ENCODE assay signal across 8 mouse cellular contexts in genomic region chr3:38483551-38483950, GRCm38 (mm10). TPM values are rescaled to one million over a fixed set of nuclear protein-coding genes. Genes with fewer than 3 reads are reported as not detected.
DNase-seq lines count a peak whose midpoint lies in the region; ATAC-seq and TF ChIP-seq lines count a peak whose summit lies in the region.

No protein-coding gene starts in this region.

- WGBS in intestine, embryonic 15.5 days = 15% methylated on average over 10 of the region's 10 CpGs
- 46% methylated on average over 10 of the region's 10 CpGs for WGBS in midbrain, embryonic 10.5 days

- TF ChIP-seq POLR2A in embryonic fibroblast, embryonic 13.5 days (IDR thresholded peaks at IDR 0.05; ENCODE audit: low read depth, low read length) = no peak

- TF ChIP-seq CTCF in embryonic fibroblast, embryonic 13.5 days (IDR thresholded peaks at IDR 0.05; ENCODE audit: borderline replicate concordance, insufficient read depth, low read length) = no peak

- peak overlapping the region; percentile 96 for H3K9ac ChIP-seq in intestine, embryonic 15.5 days

- peak overlapping the region; percentile 79 for H3K27ac ChIP-seq in embryonic fibroblast, embryonic 13.5 days (ENCODE audit: insufficient read depth, low read length)
- no peak overlapping the region for H3K27ac ChIP-seq in intestine, embryonic 15.5 days
- H3K27ac ChIP-seq in midbrain, embryonic 10.5 days (replicated peaks) = peak overlapping the region; percentile 98

- no peaks in the 10 kb centered on the region for H3K9me3 ChIP-seq in intestine, embryonic 15.5 days
- H3K9me3 ChIP-seq in midbrain, embryonic 10.5 days (replicated peaks) = no peaks in the 10 kb centered on the region

- intact Hi-C loops in heart, postnatal 25 days (cut with DNase I) = loop anchor here (2.0 to 5.0 kb wide), 3 partner anchors 116 to 227 kb away; no protein-coding TSS in a partner anchor

- DNase-seq in heart, adult 8-10 months (ENCODE audit: low spot score) = peak; percentile 11
- DNase-seq in heart, postnatal 25 days (ENCODE audit: low spot score) = no peak
- DNase-seq in MN1 (ENCODE audit: low spot score) = peak; percentile 39
- DNase-seq in midbrain, embryonic 10.5 days (ENCODE audit: low spot score) = no peak
- peak; percentile 53 for DNase-seq in thymus, postnatal 0 days (ENCODE audit: low spot score)
- no peak for DNase-seq in gastrocnemius, adult 18-20 months (ENCODE audit: low spot score)

- peak overlapping the region; percentile 89 for H3K4me3 ChIP-seq in embryonic fibroblast, embryonic 13.5 days (ENCODE audit: insufficient read depth, low read length)
- H3K4me3 ChIP-seq in intestine, embryonic 15.5 days (replicated peaks) = peak overlapping the region; percentile 84
- peak overlapping the region; percentile 93 for H3K4me3 ChIP-seq in midbrain, embryonic 10.5 days

- H3K36me3 ChIP-seq in intestine, embryonic 15.5 days = no peaks in the 10 kb centered on the region
- peaks cover 38% of the 10 kb centered on the region for H3K36me3 ChIP-seq in midbrain, embryonic 10.5 days

- ATAC-seq in intestine, embryonic 15.5 days = no peak

- peak overlapping the region; percentile 73 for H3K4me2 ChIP-seq in intestine, embryonic 15.5 days (replicated peaks)

- H3K27me3 ChIP-seq in intestine, embryonic 15.5 days (replicated peaks) = no peaks in the 10 kb centered on the region
- H3K27me3 ChIP-seq in midbrain, embryonic 10.5 days (ENCODE audit: low read depth, poor library complexity, severe bottlenecking) = no peaks in the 10 kb centered on the region

- H3K4me1 ChIP-seq in embryonic fibroblast, embryonic 13.5 days (ENCODE audit: control insufficient read depth, insufficient read depth, low read length) = peaks cover 4% of the 10 kb centered on the region; the same call in 1 of the 2 replicates
- peaks cover 16% of the 10 kb centered on the region for H3K4me1 ChIP-seq in intestine, embryonic 15.5 days (replicated peaks)
- peaks cover 50% of the 10 kb centered on the region for H3K4me1 ChIP-seq in midbrain, embryonic 10.5 days

RNA-seq across cellular contexts. Expression of gene Ankrd50, which starts 1.1 kb away (rescaled TPM):
- 10 to 100 TPM; 28.8 to 54.0 (median 41.4) TPM for total RNA-seq in heart, adult 8-10 months (2022)
- 10 to 100 TPM; 38.7 to 43.6 TPM for total RNA-seq in heart, postnatal 25 days (2021)
- 95.1 and 118 TPM in 2 replicates for polyA plus RNA-seq in embryonic fibroblast, embryonic 13.5 days (2011; ENCODE audit: insufficient read length, low read depth, missing spikeins)
- 13.3 and 15.2 TPM in 2 replicates for polyA plus RNA-seq in intestine, embryonic 15.5 days (2015; fragmentation: Nextera tagmentation; extraction: Ambion mirVana)
- 19.8 and 26.1 TPM in 2 replicates for polyA plus RNA-seq in midbrain, embryonic 10.5 days (2016; fragmentation: Nextera tagmentation; extraction: Ambion mirVana)
- polyA plus RNA-seq in thymus, postnatal 0 days (2015; fragmentation: Nextera tagmentation; extraction: Ambion mirVana) = 13.1 and 15.4 TPM in 2 replicates
- 10 to 100 TPM in 1 of 2 experiments, 1 to 10 TPM in 1; 6.6 to 11.2 TPM for total RNA-seq in gastrocnemius, adult 18-20 months (2021)

Comparison
In these comparisons a context has a peak if more than half of its experiments do, and no peak if none do; other contexts are left out.
1. DNase-seq: peak in heart, adult 8-10 months (single experiment), MN1 (single experiment) and thymus, postnatal 0 days (single experiment); none in heart, postnatal 25 days (single experiment), midbrain, embryonic 10.5 days (single experiment) and gastrocnemius, adult 18-20 months (single experiment).
2. Peak in every context shown above with its lines, with median percentiles within 50 percentile points of each other: H3K4me3 ChIP-seq.